Mouse (Mus musculus) ES-Bruce4 (cell line): ENCODE measurements around the gene 1700067P10Rik.

Experiments
- CTCF ChIP-seq: IDR thresholded peaks from one replicate; pipeline ENCODE4 v1.8.1; 2011; ENCODE audit warnings: low read depth, low read length
- EP300 ChIP-seq: IDR thresholded peaks from 2 replicates; pipeline ENCODE4 v1.6.1; 2011; ENCODE audit warnings: low read depth, low read length; ENCODE audit not compliant: insufficient read depth
- POLR2A ChIP-seq: IDR thresholded peaks from one replicate; pipeline ENCODE4 v1.8.1; 2011; ENCODE audit warnings: low read length; ENCODE audit not compliant: insufficient read depth

DNA sequence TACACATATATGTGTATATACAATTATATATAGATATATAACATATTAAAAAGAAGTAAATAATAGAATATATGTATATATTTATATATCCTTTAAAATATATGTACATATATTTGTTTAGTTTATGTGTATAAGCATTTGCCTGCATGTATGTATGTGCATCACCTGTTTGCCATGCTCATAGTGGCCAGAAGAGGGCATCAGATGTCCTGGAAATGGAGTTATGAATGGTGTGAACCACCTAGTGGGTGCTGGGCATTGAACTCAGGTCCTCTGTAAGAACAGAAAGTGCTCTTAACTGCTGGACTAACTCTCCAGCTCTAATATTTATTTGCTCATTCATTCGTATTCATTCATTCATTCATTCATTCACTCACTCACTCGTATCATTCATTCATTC is 35.5 kb upstream of the 1700067P10Rik start:
- TF ChIP-seq CTCF (no peak), POLR2A (no peak), EP300 (no peak)
